Mouse (Mus musculus): ENCODE measurements at regions not wholly inside any gene's neighbourhood (a gene's known extent, or its start where the extent isn't known, plus 50 kb on each side); places are given as distances from the start of the nearest gene placed in this dataset.
A peak's percentile ranks its signal among the peaks of the same experiment; 100 is the strongest.
"Not testable (repeated sequence)": the region's sequence is repeated elsewhere in the genome, so short reads cannot be mapped to it uniquely, and the experiment has no call there.

DNA sequence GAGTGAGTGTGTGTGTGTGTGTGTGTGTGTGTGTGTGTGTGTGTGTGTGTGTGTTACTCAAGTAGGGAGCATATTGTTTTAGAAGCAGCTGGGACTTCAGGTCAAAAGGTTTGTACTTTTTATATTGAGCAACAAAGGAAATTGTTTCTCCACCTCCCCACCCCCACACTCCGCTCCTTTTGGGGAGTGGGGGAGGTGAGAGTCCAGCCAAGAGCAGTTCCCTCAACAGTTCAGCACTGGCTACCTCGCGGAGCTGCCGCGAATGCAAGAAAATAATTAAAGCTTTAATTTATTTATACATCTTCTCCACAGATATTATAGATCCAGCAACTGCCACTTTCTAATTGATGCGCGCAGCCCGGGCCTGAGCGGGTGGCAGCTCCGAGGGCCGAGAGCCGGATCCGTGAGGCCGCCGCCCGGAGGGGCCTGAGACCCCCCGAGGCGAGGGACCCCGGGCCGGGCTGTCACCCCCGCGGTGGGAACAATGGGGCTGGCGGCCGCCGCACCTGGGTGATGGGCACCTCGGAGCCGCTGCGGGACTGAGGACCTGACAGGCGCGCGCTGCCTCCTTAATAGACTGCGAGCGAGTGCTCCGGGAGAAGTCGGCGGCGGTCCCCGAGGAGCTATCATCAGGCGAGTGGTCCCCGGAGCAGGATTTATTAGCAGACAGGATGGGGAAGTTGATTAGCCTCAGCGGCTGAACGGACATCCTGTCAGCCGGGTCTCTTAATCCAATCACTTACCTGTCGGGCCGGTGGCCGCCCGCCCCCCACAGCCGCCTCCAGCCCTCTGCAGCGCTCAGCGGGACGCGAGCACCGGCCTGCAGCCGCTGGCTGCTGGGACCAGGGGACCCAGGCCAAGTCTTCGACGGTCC is 124.4 kb downstream of the Melk start:
- DNase-seq = peak; percentile 11

DNA sequence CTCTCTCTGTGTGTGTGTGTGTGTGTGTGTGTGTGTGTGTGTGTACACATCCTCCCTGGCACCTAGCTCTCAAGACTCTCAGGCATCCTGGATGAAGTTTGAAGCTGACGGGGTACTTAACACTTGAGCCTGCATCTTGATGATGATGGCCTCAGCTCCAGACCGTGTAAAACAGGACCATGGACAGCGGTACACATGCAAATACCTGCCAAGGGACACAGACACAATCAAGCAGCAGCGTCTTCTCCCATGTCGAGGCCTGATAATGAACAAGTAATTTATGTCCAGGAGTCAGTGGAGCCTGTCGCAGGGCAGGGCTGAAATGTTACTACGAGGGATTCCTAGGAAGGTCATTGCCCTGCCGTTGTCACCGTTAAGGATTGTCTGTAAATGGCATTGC is 133.9 kb downstream of the Melk start:
- peak; percentile 12 for DNase-seq

DNA sequence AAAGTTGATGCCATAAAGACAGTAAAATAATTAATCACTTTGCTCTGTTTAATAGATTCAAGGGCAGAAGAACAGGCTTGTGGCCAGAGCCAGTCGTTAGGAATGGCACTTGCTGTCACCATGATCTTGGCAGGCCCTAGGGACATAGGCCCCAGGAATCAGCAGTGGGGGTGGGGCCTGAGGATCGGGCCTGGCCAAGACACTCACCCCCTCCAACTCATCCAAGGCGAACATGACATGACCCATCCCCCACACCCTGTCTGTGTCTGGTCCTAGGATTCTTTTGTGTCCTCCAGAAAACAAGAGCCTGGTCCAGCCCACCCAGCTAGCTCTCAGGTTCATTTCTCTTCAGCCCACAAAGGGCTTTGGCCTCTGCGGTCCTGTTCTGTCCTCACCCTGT is 144.8 kb downstream of the Melk start:
- no peak for DNase-seq

DNA sequence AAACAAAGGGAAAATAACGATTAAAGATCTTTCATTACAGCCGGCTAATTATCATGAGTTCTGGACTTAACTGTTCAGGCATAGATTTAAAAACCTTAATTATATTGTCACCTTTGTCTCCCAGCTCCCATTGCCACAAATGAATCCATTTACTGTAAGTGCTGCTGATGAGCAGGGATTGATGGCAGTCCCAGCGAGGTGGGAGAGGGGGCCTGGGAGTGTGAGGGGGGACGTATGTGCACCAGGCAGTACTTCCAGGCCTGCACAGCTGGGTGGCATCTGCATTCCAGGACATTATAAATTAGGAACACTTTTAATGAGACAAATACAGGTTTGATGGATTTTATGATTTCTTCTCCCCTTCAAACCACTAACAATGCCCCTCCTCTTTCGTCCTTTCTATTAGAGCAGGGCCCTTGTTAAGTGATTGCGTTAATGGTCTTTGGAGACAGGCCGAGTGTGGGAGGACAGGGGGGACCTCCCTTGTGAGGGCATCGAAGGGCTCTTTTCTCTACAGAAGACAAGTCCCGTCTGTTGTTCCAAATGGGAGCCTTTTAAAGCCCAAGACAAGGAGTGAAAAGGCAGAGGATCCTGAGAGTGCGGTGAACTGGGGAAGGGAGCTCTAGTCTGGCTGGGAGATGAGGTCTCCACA is 150.3 kb downstream of the Melk start:
- DNase-seq = no peak

DNA sequence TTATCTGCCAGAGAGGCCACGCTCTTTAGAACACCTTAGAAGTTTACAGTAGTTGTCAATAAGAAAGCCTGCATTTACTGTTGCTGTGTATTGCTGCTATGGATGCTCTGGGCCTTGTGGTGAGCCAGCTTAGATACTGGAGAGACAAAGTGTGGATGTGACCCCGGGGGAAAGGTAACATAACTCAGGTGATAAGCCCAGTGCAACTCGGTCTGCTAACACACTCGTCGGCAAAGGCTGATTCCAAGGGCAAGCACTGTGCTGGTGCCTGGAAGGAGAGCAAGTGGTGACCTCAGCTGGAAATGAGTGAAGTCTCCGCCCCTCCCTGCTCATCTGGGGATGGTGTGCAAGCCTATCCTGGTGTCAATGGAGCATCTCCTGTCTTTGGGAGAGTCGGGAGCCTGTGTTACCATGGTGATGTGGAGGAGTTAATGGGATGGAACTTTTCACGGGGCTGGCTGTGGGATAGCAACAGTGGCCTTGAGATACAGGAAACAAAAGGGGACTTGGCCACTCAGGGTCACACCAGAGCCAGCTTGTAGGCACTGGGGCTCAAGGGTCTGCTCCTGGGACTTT is 151.5 kb downstream of the Melk start:
- no peak for DNase-seq

DNA sequence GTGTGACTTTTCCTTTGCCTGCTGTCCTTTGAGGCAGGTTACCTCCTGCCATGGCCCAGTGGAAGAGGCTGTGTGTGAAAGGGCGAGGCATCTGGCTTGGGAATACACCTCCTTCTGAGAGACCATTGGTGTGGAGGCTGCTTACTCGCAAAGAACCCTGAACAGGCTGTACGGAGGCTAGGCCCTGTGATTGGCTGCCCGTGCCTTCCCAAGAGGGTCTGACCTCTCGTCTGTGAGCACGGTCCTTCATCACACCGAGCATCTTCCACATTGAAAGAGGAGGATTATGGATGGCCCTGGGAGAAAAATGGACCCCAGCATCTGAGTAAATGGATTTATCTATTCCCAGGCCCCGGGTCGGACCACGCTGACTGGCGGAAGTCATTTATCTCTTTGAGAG is 152.9 kb downstream of the Melk start:
- no peak for DNase-seq

DNA sequence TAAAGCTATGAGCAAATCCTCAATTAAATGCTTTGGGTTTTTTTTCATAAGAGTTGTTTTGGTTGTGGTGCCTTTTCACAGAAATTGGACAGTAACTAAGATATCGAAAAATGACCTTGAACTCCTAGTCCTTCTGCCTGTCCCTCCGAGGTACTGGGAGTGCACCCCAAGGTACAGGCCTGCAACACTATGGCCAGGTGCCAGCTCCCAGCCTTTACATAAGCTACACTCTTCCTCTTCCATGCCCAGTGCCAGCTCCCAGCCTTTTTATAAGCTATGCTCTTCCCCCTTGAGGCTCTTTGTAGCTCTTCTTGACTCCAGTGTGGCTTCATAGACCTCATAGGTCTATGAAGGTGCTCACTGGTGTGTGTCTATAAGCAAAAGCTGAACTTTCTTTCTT is 155.2 kb downstream of the Melk start:
- no peak for DNase-seq

DNA sequence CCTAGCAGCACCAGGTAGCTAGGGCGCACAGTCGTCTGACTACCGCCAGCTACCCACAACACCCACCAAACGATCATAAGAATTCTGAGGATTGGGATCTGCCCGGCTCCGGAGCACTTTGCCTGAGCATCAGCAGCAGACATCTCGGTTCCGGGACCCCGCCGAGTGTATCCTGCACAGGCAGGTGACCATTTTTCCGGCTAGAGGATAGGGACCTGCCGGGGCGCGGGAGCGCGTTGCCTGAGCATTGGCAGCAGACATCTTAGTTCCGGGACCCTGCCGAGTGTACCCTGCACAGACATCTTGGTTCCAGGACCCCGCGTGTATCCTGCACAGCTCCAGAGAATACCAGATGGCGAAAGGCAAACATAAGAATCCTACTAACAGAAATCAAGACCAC is 172.8 kb downstream of the Melk start:
- not testable (repeated sequence) for DNase-seq
